Mouse (Mus musculus): ENCODE results near the gene Kdm2b. TPM values are rescaled to one million over a fixed set of nuclear protein-coding genes. Genes with fewer than 3 reads are reported as not detected.

Gene Kdm2b
- polyA plus RNA-seq (2017; shearing (Covaris generic)) = 118 TPM

GRCm38 (mm10) chr5:122989551-122990330 lies at the start of gene Kdm2b:
Gene Kdm2b (minus strand): TSS chr5:122989823.

GRCm38 (mm10) chr5:123014753-123015701 lies 25.4 kb upstream of the Kdm2b start, which contains the start of gene Orai1:
Gene Orai1 (plus strand): TSS chr5:123015074.

GRCm38 (mm10) chr5:122849521-122850318 lies 139.9 kb downstream of the Kdm2b start, which contains the start of gene Rnf34:
Gene Rnf34 (plus strand): TSS chr5:122850048.

GRCm38 (mm10) chr5:122820777-122821523 lies 168.7 kb downstream of the Kdm2b start, which contains the start of gene Anapc5:
Gene Anapc5 (minus strand): TSS chr5:122821339.

Other genes with a start within 250 kb of the Kdm2b start
- 14.9 TPM for gene Camkk2, start 210.4 kb downstream of the Kdm2b start, polyA plus RNA-seq (2017; shearing (Covaris generic))
- gene Anapc5, start 168.5 kb downstream of the Kdm2b start, polyA plus RNA-seq (2017; shearing (Covaris generic)) = 231 TPM
- gene Rnf34, start 139.8 kb downstream of the Kdm2b start, polyA plus RNA-seq (2017; shearing (Covaris generic)) = 24.4 TPM
- gene Orai1, start 25.3 kb upstream of the Kdm2b start, polyA plus RNA-seq (2017; shearing (Covaris generic)) = 543 TPM
- gene Morn3, start 57.2 kb upstream of the Kdm2b start, polyA plus RNA-seq (2017; shearing (Covaris generic)) = 2.4 TPM
- gene Tmem120b, start 78.6 kb upstream of the Kdm2b start, polyA plus RNA-seq (2017; shearing (Covaris generic)) = 0.68 TPM
- gene Rhof, start 142.9 kb upstream of the Kdm2b start, polyA plus RNA-seq (2017; shearing (Covaris generic)) = 111 TPM
- gene Setd1b, start 152.4 kb upstream of the Kdm2b start, polyA plus RNA-seq (2017; shearing (Covaris generic)) = 7.0 TPM
- 37.3 TPM for gene Psmd9, start 179.6 kb upstream of the Kdm2b start, polyA plus RNA-seq (2017; shearing (Covaris generic))
- gene Hpd, start 192.9 kb upstream of the Kdm2b start, polyA plus RNA-seq (2017; shearing (Covaris generic)) = not detected

Measured in effector memory CD4-positive, alpha-beta T cell, adult 7 months (primary cell).